Mouse (Mus musculus): ENCODE measurements around the gene Tmod2. TPM values are rescaled to one million over a fixed set of nuclear protein-coding genes. Genes with fewer than 3 reads are reported as not detected.
A peak's percentile ranks its signal among the peaks of the same experiment; 100 is the strongest.

The Tmod2 gene
- polyA plus RNA-seq, 1 experiment from 2014 or later, result 5.8 TPM

GRCm38 (mm10) chr9:75593481-75593880, 17.6 kb downstream of the Tmod2 start:
- H3K27me3 ChIP-seq (ENCODE audit: control insufficient read depth, insufficient read depth, low read length), result no peaks in the 10 kb centered on the region
- no peak for ATAC-seq (replicated peaks; ENCODE audit: extremely low read depth, insufficient read depth, low FRiP score)

GRCm38 (mm10) chr9:75589850-75590790, 21.0 kb downstream of the Tmod2 start:
- Histone ChIP-seq H3K9ac (ENCODE audit: low read length) (no peak overlapping the region), H3K27ac (ENCODE audit: low read length) (no peak overlapping the region), H3K4me3 (ENCODE audit: low read length) (no peak overlapping the region), H3K4me2 (ENCODE audit: low read depth, low read length) (no peak overlapping the region), H3K9me3 (replicated peaks; ENCODE audit: control insufficient read depth, low read length) (no peaks in the 10 kb centered on the region), H3K36me3 (ENCODE audit: control insufficient read depth, insufficient read depth) (no peaks in the 10 kb centered on the region), H3K27me3 (ENCODE audit: control insufficient read depth, insufficient read depth, low read length) (no peaks in the 10 kb centered on the region), H3K4me1 (ENCODE audit: control insufficient read depth, insufficient read depth, low read length) (no peaks in the 10 kb centered on the region)
- ATAC-seq (replicated peaks; ENCODE audit: extremely low read depth, insufficient read depth, low FRiP score), result no peak
- WGBS, result 82% methylated on average over 15 of the region's 15 CpGs

More at GRCm38 (mm10) chr9:75593481-75593880, 17.6 kb downstream of the Tmod2 start:
- Histone ChIP-seq H3K4me1 (ENCODE audit: control insufficient read depth, insufficient read depth, low read length) (no peaks in the 10 kb centered on the region), H3K4me3 (ENCODE audit: low read length) (no peak overlapping the region), H3K9ac (ENCODE audit: low read length) (no peak overlapping the region), H3K36me3 (ENCODE audit: control insufficient read depth, insufficient read depth) (no peaks in the 10 kb centered on the region), H3K4me2 (ENCODE audit: low read depth, low read length) (no peak overlapping the region), H3K9me3 (replicated peaks; ENCODE audit: control insufficient read depth, low read length) (no peaks in the 10 kb centered on the region), H3K27ac (ENCODE audit: low read length) (no peak overlapping the region)
- WGBS, result 79% methylated on average over 5 of the region's 5 CpGs

GRCm38 (mm10) chr9:75581694-75582350, 29.3 kb downstream of the Tmod2 start:
- H3K36me3 ChIP-seq (ENCODE audit: control insufficient read depth, insufficient read depth), result no peaks in the 10 kb centered on the region
- 0 out of 2 replicates have a peak, but pooled peaks cover 3% of the 10 kb centered on the region for H3K4me1 ChIP-seq (ENCODE audit: control insufficient read depth, insufficient read depth, low read length)
- H3K4me3 ChIP-seq (ENCODE audit: low read length), result no peak overlapping the region
- H3K27ac ChIP-seq (ENCODE audit: low read length), result no peak overlapping the region
- WGBS, result 44% methylated on average over 7 of the region's 7 CpGs
- H3K9ac ChIP-seq (ENCODE audit: low read length), result no peak overlapping the region
- H3K9me3 ChIP-seq (replicated peaks; ENCODE audit: control insufficient read depth, low read length), result no peaks in the 10 kb centered on the region
- peak; percentile 49; the same call in 1 of the 2 replicates for ATAC-seq (replicated peaks; ENCODE audit: extremely low read depth, insufficient read depth, low FRiP score)
- H3K4me2 ChIP-seq (ENCODE audit: low read depth, low read length), result no peak overlapping the region
- H3K27me3 ChIP-seq (ENCODE audit: control insufficient read depth, insufficient read depth, low read length), result no peaks in the 10 kb centered on the region

GRCm38 (mm10) chr9:75579321-75579720, 31.8 kb downstream of the Tmod2 start:
- H3K4me2 ChIP-seq (ENCODE audit: low read depth, low read length), result no peak overlapping the region
- WGBS, result 73% methylated on average over 6 of the region's 6 CpGs
- no peak overlapping the region for H3K27ac ChIP-seq (ENCODE audit: low read length)
- 0 out of 2 replicates have a peak, but pooled peaks cover 3% of the 10 kb centered on the region for H3K4me1 ChIP-seq (ENCODE audit: control insufficient read depth, insufficient read depth, low read length)
- H3K9ac ChIP-seq (ENCODE audit: low read length), result no peak overlapping the region
- no peaks in the 10 kb centered on the region for H3K36me3 ChIP-seq (ENCODE audit: control insufficient read depth, insufficient read depth)
- ATAC-seq (replicated peaks; ENCODE audit: extremely low read depth, insufficient read depth, low FRiP score), result no peak
- no peaks in the 10 kb centered on the region for H3K27me3 ChIP-seq (ENCODE audit: control insufficient read depth, insufficient read depth, low read length)
- no peak overlapping the region for H3K4me3 ChIP-seq (ENCODE audit: low read length)
- H3K9me3 ChIP-seq (replicated peaks; ENCODE audit: control insufficient read depth, low read length), result no peaks in the 10 kb centered on the region

GRCm38 (mm10) chr9:75571036-75571942, 39.8 kb downstream of the Tmod2 start:
- Histone ChIP-seq H3K4me2 (ENCODE audit: low read depth, low read length) (no peak overlapping the region), H3K9ac (ENCODE audit: low read length) (no peak overlapping the region), H3K9me3 (replicated peaks; ENCODE audit: control insufficient read depth, low read length) (no peaks in the 10 kb centered on the region), H3K4me1 (ENCODE audit: control insufficient read depth, insufficient read depth, low read length) (no peaks in the 10 kb centered on the region), H3K27ac (ENCODE audit: low read length) (no peak overlapping the region), H3K4me3 (ENCODE audit: low read length) (no peak overlapping the region), H3K27me3 (ENCODE audit: control insufficient read depth, insufficient read depth, low read length) (no peaks in the 10 kb centered on the region), H3K36me3 (ENCODE audit: control insufficient read depth, insufficient read depth) (no peaks in the 10 kb centered on the region)
- 82% methylated on average over 5 of the region's 5 CpGs for WGBS
- ATAC-seq (replicated peaks; ENCODE audit: extremely low read depth, insufficient read depth, low FRiP score), result no peak

GRCm38 (mm10) chr9:75568399-75568798, 42.7 kb downstream of the Tmod2 start:
- H3K4me2 ChIP-seq (ENCODE audit: low read depth, low read length), result no peak overlapping the region
- no peaks in the 10 kb centered on the region for H3K4me1 ChIP-seq (ENCODE audit: control insufficient read depth, insufficient read depth, low read length)
- no peak for ATAC-seq (replicated peaks; ENCODE audit: extremely low read depth, insufficient read depth, low FRiP score)
- WGBS, result 88% methylated on average over 6 of the region's 6 CpGs
- H3K9ac ChIP-seq (ENCODE audit: low read length), result no peak overlapping the region
- H3K36me3 ChIP-seq (ENCODE audit: control insufficient read depth, insufficient read depth), result no peaks in the 10 kb centered on the region
- H3K27ac ChIP-seq (ENCODE audit: low read length), result no peak overlapping the region
- H3K4me3 ChIP-seq (ENCODE audit: low read length), result no peak overlapping the region
- no peaks in the 10 kb centered on the region for H3K27me3 ChIP-seq (ENCODE audit: control insufficient read depth, insufficient read depth, low read length)
- H3K9me3 ChIP-seq (replicated peaks; ENCODE audit: control insufficient read depth, low read length), result no peaks in the 10 kb centered on the region

GRCm38 (mm10) chr9:75564892-75565291, 46.2 kb downstream of the Tmod2 start:
- Histone ChIP-seq H3K4me3 (ENCODE audit: low read length) (no peak overlapping the region), H3K9me3 (replicated peaks; ENCODE audit: control insufficient read depth, low read length) (no peaks in the 10 kb centered on the region), H3K4me2 (ENCODE audit: low read depth, low read length) (no peak overlapping the region), H3K27me3 (ENCODE audit: control insufficient read depth, insufficient read depth, low read length) (no peaks in the 10 kb centered on the region), H3K27ac (ENCODE audit: low read length) (no peak overlapping the region), H3K9ac (ENCODE audit: low read length) (no peak overlapping the region), H3K4me1 (ENCODE audit: control insufficient read depth, insufficient read depth, low read length) (no peaks in the 10 kb centered on the region), H3K36me3 (ENCODE audit: control insufficient read depth, insufficient read depth) (no peaks in the 10 kb centered on the region)
- 86% methylated on average over 6 of the region's 6 CpGs for WGBS
- ATAC-seq (replicated peaks; ENCODE audit: extremely low read depth, insufficient read depth, low FRiP score), result no peak

- 62% methylated on average over 6 of the region's 6 CpGs for WGBS
- no peak for ATAC-seq (replicated peaks; ENCODE audit: extremely low read depth, insufficient read depth, low FRiP score)
These were observed 47.5 kb downstream of the Tmod2 start for GRCm38 (mm10) chr9:75563622-75564021.

More at GRCm38 (mm10) chr9:75563622-75564021, 47.5 kb downstream of the Tmod2 start:
- Histone ChIP-seq H3K4me1 (ENCODE audit: control insufficient read depth, insufficient read depth, low read length) (no peaks in the 10 kb centered on the region), H3K27me3 (ENCODE audit: control insufficient read depth, insufficient read depth, low read length) (no peaks in the 10 kb centered on the region), H3K27ac (ENCODE audit: low read length) (no peak overlapping the region), H3K9me3 (replicated peaks; ENCODE audit: control insufficient read depth, low read length) (no peaks in the 10 kb centered on the region), H3K4me3 (ENCODE audit: low read length) (no peak overlapping the region), H3K4me2 (ENCODE audit: low read depth, low read length) (no peak overlapping the region), H3K9ac (ENCODE audit: low read length) (no peak overlapping the region), H3K36me3 (ENCODE audit: control insufficient read depth, insufficient read depth) (no peaks in the 10 kb centered on the region)
